ENCODE assay signal across 9 mouse cellular contexts in genomic region chr1:38241801-38242200, GRCm38 (mm10).
A peak's percentile ranks its signal among the peaks of the same experiment; 100 is the strongest.
DNase-seq lines count a peak whose midpoint lies in the region; ATAC-seq and TF ChIP-seq lines count a peak whose summit lies in the region.
"Had no signal": no experiment of that assay in that cellular context is flagged by ENCODE, and none has a peak within 500 bp of the region (broad histone marks: within the 10 kb centered on the region; RNA-seq: fewer than 3 reads in every experiment).

No protein-coding gene starts in this region.

- H3K27ac ChIP-seq in hindbrain, embryonic 10.5 days: peak overlapping the region; percentile 23; the same call in 1 of the 2 replicates
- H3K27ac ChIP-seq in hindbrain, embryonic 13.5 days: no peak overlapping the region
- H3K27ac ChIP-seq in gastrocnemius, adult 2 months: peak overlapping the region; percentile 95
- H3K27ac ChIP-seq in liver, embryonic 14.5 days: no peak overlapping the region
- H3K27ac ChIP-seq: forebrain, embryonic 15.5 days had no signal

- no peaks in the 10 kb centered on the region for H3K36me3 ChIP-seq in hindbrain, embryonic 10.5 days
- H3K36me3 ChIP-seq in hindbrain, embryonic 13.5 days: no peaks in the 10 kb centered on the region
- H3K36me3 ChIP-seq in liver, embryonic 14.5 days (replicated peaks; ENCODE audit: control insufficient read depth, insufficient read depth, low read depth): no peaks in the 10 kb centered on the region
- H3K36me3 ChIP-seq: forebrain, embryonic 15.5 days had no signal

- ATAC-seq in hindbrain, embryonic 13.5 days (ENCODE audit: low FRiP score): no peak
- ATAC-seq in liver, embryonic 14.5 days (ENCODE audit: insufficient read depth): 0 out of 2 replicates have a peak, but pooled peaks have one; percentile 12
- ATAC-seq: forebrain, embryonic 15.5 days had no signal

- WGBS in hindbrain, embryonic 10.5 days: 91% methylated on average over 4 of the region's 4 CpGs
- 88% methylated on average over 4 of the region's 4 CpGs for WGBS in hindbrain, embryonic 13.5 days
- WGBS in liver, embryonic 14.5 days (ENCODE audit: insufficient replicate concordance): 61% methylated on average over 4 of the region's 4 CpGs

- no peak overlapping the region for H3K4me2 ChIP-seq in hindbrain, embryonic 13.5 days
- H3K4me2 ChIP-seq in liver, embryonic 14.5 days (ENCODE audit: low read depth): no peak overlapping the region
- H3K4me2 ChIP-seq: forebrain, embryonic 15.5 days had no signal

- H3K27me3 ChIP-seq in hindbrain, embryonic 10.5 days (ENCODE audit: insufficient read depth, poor library complexity, severe bottlenecking): no peaks in the 10 kb centered on the region
- no peaks in the 10 kb centered on the region for H3K27me3 ChIP-seq in hindbrain, embryonic 13.5 days
- no peaks in the 10 kb centered on the region for H3K27me3 ChIP-seq in liver, embryonic 14.5 days (ENCODE audit: control insufficient read depth, insufficient read depth, low read length)
- H3K27me3 ChIP-seq: forebrain, embryonic 15.5 days had no signal

- H3K9ac ChIP-seq in hindbrain, embryonic 13.5 days: no peak overlapping the region
- no peak overlapping the region for H3K9ac ChIP-seq in liver, embryonic 14.5 days (replicated peaks)
- H3K9ac ChIP-seq: forebrain, embryonic 15.5 days had no signal

- H3K4me1 ChIP-seq in hindbrain, embryonic 10.5 days (replicated peaks): peaks cover under 1% of the 10 kb centered on the region; the same call in 1 of the 2 replicates
- H3K4me1 ChIP-seq in hindbrain, embryonic 13.5 days (replicated peaks): peaks cover 10% of the 10 kb centered on the region
- peaks cover 0 to 21% of the 10 kb centered on the region in 2 experiments; a peak in 2 of 4 replicates for H3K4me1 ChIP-seq in liver, embryonic 14.5 days (replicated peaks; ENCODE audit: control insufficient read depth in 2 of 2, insufficient read depth in 2 of 2, low read length in 1 of 2)
- H3K4me1 ChIP-seq: forebrain, embryonic 15.5 days had no signal

- no peaks in the 10 kb centered on the region for H3K9me3 ChIP-seq in hindbrain, embryonic 10.5 days
- no peaks in the 10 kb centered on the region for H3K9me3 ChIP-seq in hindbrain, embryonic 13.5 days
- no peaks in the 10 kb centered on the region for H3K9me3 ChIP-seq in liver, embryonic 14.5 days (ENCODE audit: control insufficient read depth, low read length)
- H3K9me3 ChIP-seq: forebrain, embryonic 15.5 days had no signal

- intact Hi-C loops in gastrocnemius, adult 2 months (cut with DNase I): loop anchor here (5.0 kb wide), 2 partner anchors 40 to 120 kb away; no protein-coding TSS in a partner anchor

- TF ChIP-seq EP300 in liver, embryonic 14.5 days (IDR thresholded peaks at IDR 0.05; ENCODE audit: low read depth): no peak

- no peak overlapping the region for H3K4me3 ChIP-seq in hindbrain, embryonic 10.5 days
- no peak overlapping the region for H3K4me3 ChIP-seq in hindbrain, embryonic 13.5 days
- H3K4me3 ChIP-seq in gastrocnemius, adult 2 months: no peak overlapping the region; the same call in 1 of the 2 replicates
- H3K4me3 ChIP-seq in liver, embryonic 14.5 days (ENCODE audit: insufficient read depth in 1 of 2, low read depth in 2 of 2, low read length in 2 of 2): no peak overlapping the region
- H3K4me3 ChIP-seq: forebrain, embryonic 15.5 days had no signal

- no peak for DNase-seq in hindbrain, embryonic 10.5 days (ENCODE audit: low spot score)
- peak; percentile 92 for DNase-seq in gastrocnemius, adult 2 months
- DNase-seq in heart, postnatal 4 days: peak; percentile 26
- DNase-seq in liver, embryonic 14.5 days (ENCODE audit: low read depth in 3 of 3, low spot score in 3 of 3): no peak
- DNase-seq in MN1 (ENCODE audit: low spot score): no peak
- DNase-seq in right cerebral cortex, postnatal 36 days (ENCODE audit: low spot score in 2 of 2): no peak
- no peak for DNase-seq in testis, postnatal 14 days (ENCODE audit: low spot score)

- TF ChIP-seq CTCF in gastrocnemius, adult 2 months (IDR thresholded peaks at IDR 0.05): no peak
- TF ChIP-seq CTCF in liver, embryonic 14.5 days (IDR thresholded peaks at IDR 0.05; ENCODE audit: low read depth): no peak

Comparison
In these comparisons a context has a peak if more than half of its experiments do, and no peak if none do; other contexts are left out.
1. H3K27ac ChIP-seq: peak in hindbrain, embryonic 10.5 days (single experiment) and gastrocnemius, adult 2 months (single experiment); none in hindbrain, embryonic 13.5 days (single experiment) and liver, embryonic 14.5 days (single experiment).
2. DNase-seq: peak in gastrocnemius, adult 2 months (single experiment) and heart, postnatal 4 days (single experiment); none in hindbrain, embryonic 10.5 days (single experiment), liver, embryonic 14.5 days (0 of 3), MN1 (single experiment), right cerebral cortex, postnatal 36 days (0 of 2) and testis, postnatal 14 days (single experiment).